Mouse (Mus musculus): ENCODE data around the gene Edem3. TPM values are rescaled to one million over a fixed set of nuclear protein-coding genes. Genes with fewer than 3 reads are reported as not detected.

Edem3 gene
- total and polyA plus RNA-seq, 2 experiments from 2014 or later: 13.2 to 40.8 TPM

DNA sequence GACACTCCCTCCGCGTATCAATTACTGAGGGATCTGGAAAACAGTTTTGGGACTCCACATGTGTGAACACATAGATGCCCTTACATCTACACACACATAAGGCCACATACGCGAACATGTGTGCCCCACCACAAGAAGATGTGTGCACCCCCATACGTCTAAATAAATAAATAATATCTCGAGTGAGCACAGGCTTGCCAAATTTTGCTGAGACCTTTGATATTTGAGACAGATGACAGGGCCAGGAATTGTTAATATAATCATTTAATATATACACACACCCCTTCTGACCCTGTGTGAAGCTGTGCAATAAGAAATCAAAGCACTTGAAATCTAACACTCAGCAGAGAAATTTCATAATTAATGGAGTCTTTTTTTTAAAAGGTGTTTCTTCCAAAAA lies 109.2 kb downstream of the Edem3 start:
- Histone ChIP-seq H3K36me3 (ENCODE audit: insufficient read depth, low read length) (no peaks in the 10 kb centered on the region), H3K4me2 (ENCODE audit: low read depth, low read length, poor library complexity, severe bottlenecking) (no peak overlapping the region), H3K27me3 (ENCODE audit: insufficient read depth, low read length) (no peaks in the 10 kb centered on the region), H3K9me3 (ENCODE audit: low read length) (no peaks in the 10 kb centered on the region), H3K27ac (ENCODE audit: low read depth, low read length) (no peak overlapping the region), H3K4me1 (ENCODE audit: insufficient read depth, low read length) (no peaks in the 10 kb centered on the region), H3K4me3 (ENCODE audit: low read depth, low read length) (no peak overlapping the region), H3K9ac (replicated peaks; ENCODE audit: low read length, poor library complexity, severe bottlenecking) (no peak overlapping the region)
- no peak for TF ChIP-seq CTCF (IDR thresholded peaks at IDR 0.05)
- DNase-seq (ENCODE audit: low spot score) (no peak), ATAC-seq (ENCODE audit: low FRiP score) (no peak)
- 92% methylated on average over 6 of the region's 6 CpGs for WGBS

Other genes starting within 250 kb of the Edem3 start
- gene Fam129a, start 184.2 kb upstream of the Edem3 start, total RNA-seq (2014; rRNA removed): 1.4 and 3.5 TPM in 2 replicates
- gene Fam129a, start 184.2 kb upstream of the Edem3 start, polyA plus RNA-seq (2015; fragmentation: Nextera tagmentation; extraction: Ambion mirVana): 1.2 and 1.6 TPM in 2 replicates